Mouse (Mus musculus): ENCODE measurements at regions not wholly inside any gene's neighbourhood (a gene's known extent, or its start where the extent isn't known, plus 50 kb on each side); places are given as distances from the start of the nearest gene placed in this dataset.
A peak's percentile ranks its signal among the peaks of the same experiment; 100 is the strongest.

DNA sequence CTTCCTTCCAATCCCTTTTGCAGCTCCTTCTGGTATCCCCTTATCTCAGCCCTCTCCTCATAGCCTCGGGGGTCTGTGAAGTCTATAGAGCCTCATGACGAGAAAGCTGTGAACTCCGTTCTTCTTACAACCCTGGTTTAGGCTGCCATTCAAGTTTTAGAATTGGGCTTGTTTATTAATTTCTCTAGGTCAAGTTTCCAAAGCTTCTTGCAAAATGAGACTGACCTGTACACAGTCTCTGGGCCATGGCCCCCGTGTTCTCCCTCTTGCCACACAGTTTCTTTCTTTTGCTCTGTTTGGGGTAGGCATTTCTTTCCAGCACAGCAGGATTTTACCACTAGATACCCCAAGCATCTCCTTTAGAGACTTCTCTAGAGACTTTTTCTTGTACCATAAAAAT is 322.0 kb upstream of the Zeb2 start:
- Histone ChIP-seq H3K4me2 (ENCODE audit: low read length) (no peak overlapping the region), H3K4me1 (ENCODE audit: control insufficient read depth, insufficient read depth, low read length) (0 out of 2 replicates have a peak, but pooled peaks cover 9% of the 10 kb centered on the region), H3K36me3 (ENCODE audit: control insufficient read depth, insufficient read depth, low read length) (no peaks in the 10 kb centered on the region), H3K4me3 (ENCODE audit: low read depth, low read length) (no peak overlapping the region), H3K27me3 (ENCODE audit: control insufficient read depth, insufficient read depth, low read depth, low read length) (no peaks in the 10 kb centered on the region), H3K9ac (ENCODE audit: low read depth, low read length) (no peak overlapping the region), H3K27ac (ENCODE audit: low read length) (no peak overlapping the region), H3K9me3 (replicated peaks; ENCODE audit: control insufficient read depth, low read length, poor library complexity, severe bottlenecking) (no peaks in the 10 kb centered on the region)
- 75% methylated on average over 4 of the region's 4 CpGs for WGBS
- ATAC-seq, result no peak

- Histone ChIP-seq H3K9ac (ENCODE audit: low read depth, low read length) (no peak overlapping the region), H3K27ac (ENCODE audit: low read length) (no peak overlapping the region), H3K4me2 (ENCODE audit: low read length) (no peak overlapping the region), H3K4me3 (ENCODE audit: low read depth, low read length) (no peak overlapping the region), H3K9me3 (replicated peaks; ENCODE audit: control insufficient read depth, low read length, poor library complexity, severe bottlenecking) (no peaks in the 10 kb centered on the region), H3K36me3 (ENCODE audit: control insufficient read depth, insufficient read depth, low read length) (no peaks in the 10 kb centered on the region), H3K4me1 (ENCODE audit: control insufficient read depth, insufficient read depth, low read length) (0 out of 2 replicates have a peak, but pooled peaks cover 9% of the 10 kb centered on the region), H3K27me3 (ENCODE audit: control insufficient read depth, insufficient read depth, low read depth, low read length) (no peaks in the 10 kb centered on the region)
- no peak for ATAC-seq
- whole genome bisulfite sequencing, result 87% methylated on average over 9 of the region's 9 CpGs
Measured at GRCm38 (mm10) chr2:45438739-45439138, 321.5 kb upstream of the Zeb2 start.

GRCm38 (mm10) chr2:45435261-45435980 is 318.2 kb upstream of the Zeb2 start:
- ATAC-seq, result peak; percentile 85
- 41% methylated on average over 6 of the region's 6 CpGs for WGBS
- no peak overlapping the region for H3K4me3 ChIP-seq (ENCODE audit: low read depth, low read length)

DNA sequence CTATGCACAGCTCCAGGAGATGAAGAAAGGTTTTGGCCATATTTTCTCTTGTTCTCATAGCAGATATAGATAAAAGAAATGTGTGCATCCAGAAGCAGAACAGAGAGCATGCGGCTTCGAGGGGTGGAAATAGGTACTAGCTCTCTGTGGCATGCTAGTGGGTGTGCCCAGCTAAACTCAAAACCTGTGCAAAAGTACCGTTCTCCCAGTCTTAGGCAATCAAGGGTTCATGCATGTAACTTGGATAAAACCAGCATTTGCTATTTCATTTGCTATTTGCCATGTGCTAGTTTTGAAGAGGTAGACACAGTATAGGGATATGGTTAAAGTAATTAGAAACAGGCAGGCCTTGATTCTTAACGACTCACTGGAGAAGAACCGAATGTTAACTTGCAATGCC is 317.6 kb upstream of the Zeb2 start:
- Histone ChIP-seq H3K36me3 (ENCODE audit: control insufficient read depth, insufficient read depth, low read length) (no peaks in the 10 kb centered on the region), H3K4me2 (ENCODE audit: low read length) (no peak overlapping the region), H3K9me3 (replicated peaks; ENCODE audit: control insufficient read depth, low read length, poor library complexity, severe bottlenecking) (no peaks in the 10 kb centered on the region), H3K27me3 (ENCODE audit: control insufficient read depth, insufficient read depth, low read depth, low read length) (no peaks in the 10 kb centered on the region), H3K27ac (ENCODE audit: low read length) (no peak overlapping the region), H3K9ac (ENCODE audit: low read depth, low read length) (no peak overlapping the region), H3K4me3 (ENCODE audit: low read depth, low read length) (no peak overlapping the region), H3K4me1 (ENCODE audit: control insufficient read depth, insufficient read depth, low read length) (0 out of 2 replicates have a peak, but pooled peaks cover 9% of the 10 kb centered on the region)
- ATAC-seq, result no peak
- 85% methylated on average over 5 of the region's 5 CpGs for WGBS

More at GRCm38 (mm10) chr2:45435261-45435980, 318.2 kb upstream of the Zeb2 start:
- H3K27ac ChIP-seq (ENCODE audit: low read length), result no peak overlapping the region
- no peaks in the 10 kb centered on the region for H3K36me3 ChIP-seq (ENCODE audit: control insufficient read depth, insufficient read depth, low read length)
- H3K9me3 ChIP-seq (replicated peaks; ENCODE audit: control insufficient read depth, low read length, poor library complexity, severe bottlenecking), result no peaks in the 10 kb centered on the region
- H3K4me2 ChIP-seq (ENCODE audit: low read length), result no peak overlapping the region
- 0 out of 2 replicates have a peak, but pooled peaks cover 9% of the 10 kb centered on the region for H3K4me1 ChIP-seq (ENCODE audit: control insufficient read depth, insufficient read depth, low read length)
- H3K27me3 ChIP-seq (ENCODE audit: control insufficient read depth, insufficient read depth, low read depth, low read length), result no peaks in the 10 kb centered on the region
- H3K9ac ChIP-seq (ENCODE audit: low read depth, low read length), result no peak overlapping the region

- no peak for ATAC-seq
- H3K27me3 ChIP-seq (ENCODE audit: control insufficient read depth, insufficient read depth, low read depth, low read length), result no peaks in the 10 kb centered on the region
- no peak overlapping the region for H3K27ac ChIP-seq (ENCODE audit: low read length)
- H3K9me3 ChIP-seq (replicated peaks; ENCODE audit: control insufficient read depth, low read length, poor library complexity, severe bottlenecking), result no peaks in the 10 kb centered on the region
- H3K4me3 ChIP-seq (ENCODE audit: low read depth, low read length), result no peak overlapping the region
- H3K36me3 ChIP-seq (ENCODE audit: control insufficient read depth, insufficient read depth, low read length), result no peaks in the 10 kb centered on the region
- H3K9ac ChIP-seq (ENCODE audit: low read depth, low read length), result no peak overlapping the region
- H3K4me2 ChIP-seq (ENCODE audit: low read length), result no peak overlapping the region
- 0 out of 2 replicates have a peak, but pooled peaks cover 9% of the 10 kb centered on the region for H3K4me1 ChIP-seq (ENCODE audit: control insufficient read depth, insufficient read depth, low read length)
- WGBS, result 92% methylated on average over 1 of the region's 1 CpGs
Measured at GRCm38 (mm10) chr2:45434169-45434568, 317.0 kb upstream of the Zeb2 start.

DNA sequence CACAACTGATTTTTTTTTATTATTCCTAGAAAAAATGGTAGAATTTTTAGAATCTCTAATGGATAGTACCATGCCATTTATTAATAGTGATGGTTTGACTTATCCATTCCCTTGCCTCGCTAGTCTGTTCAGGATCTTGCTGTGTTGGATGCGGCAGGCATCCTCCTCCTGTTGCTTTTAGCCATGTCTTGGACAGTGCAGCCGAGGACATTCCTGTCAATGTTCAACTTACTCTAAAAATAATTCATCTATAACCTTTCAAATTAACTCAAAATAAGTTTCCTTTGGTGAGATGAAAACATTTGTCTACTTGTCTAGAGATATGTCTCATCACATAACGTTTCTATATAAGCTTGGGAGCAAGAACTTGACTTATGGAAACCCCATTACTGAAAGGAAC is 314.2 kb upstream of the Zeb2 start:
- H3K36me3 ChIP-seq (ENCODE audit: control insufficient read depth, insufficient read depth, low read length), result no peaks in the 10 kb centered on the region
- H3K4me3 ChIP-seq (ENCODE audit: low read depth, low read length), result no peak overlapping the region
- H3K27ac ChIP-seq (ENCODE audit: low read length), result no peak overlapping the region
- ATAC-seq, result no peak
- 0 out of 2 replicates have a peak, but pooled peaks cover 9% of the 10 kb centered on the region for H3K4me1 ChIP-seq (ENCODE audit: control insufficient read depth, insufficient read depth, low read length)
- WGBS, result 94% methylated on average over 4 of the region's 4 CpGs
- no peak overlapping the region for H3K9ac ChIP-seq (ENCODE audit: low read depth, low read length)
- no peak overlapping the region for H3K4me2 ChIP-seq (ENCODE audit: low read length)
- H3K9me3 ChIP-seq (replicated peaks; ENCODE audit: control insufficient read depth, low read length, poor library complexity, severe bottlenecking), result no peaks in the 10 kb centered on the region
- no peaks in the 10 kb centered on the region for H3K27me3 ChIP-seq (ENCODE audit: control insufficient read depth, insufficient read depth, low read depth, low read length)

- 90% methylated on average over 1 of the region's 1 CpGs for WGBS
Measured at GRCm38 (mm10) chr2:45421774-45422173, 304.6 kb upstream of the Zeb2 start.

GRCm38 (mm10) chr2:45408136-45408535 is 290.9 kb upstream of the Zeb2 start:
- no peaks in the 10 kb centered on the region for H3K27me3 ChIP-seq (ENCODE audit: control insufficient read depth, insufficient read depth, low read depth, low read length)
- H3K4me2 ChIP-seq (ENCODE audit: low read length), result no peak overlapping the region
- WGBS, result 94% methylated on average over 8 of the region's 8 CpGs
- no peak for ATAC-seq
- H3K9me3 ChIP-seq (replicated peaks; ENCODE audit: control insufficient read depth, low read length, poor library complexity, severe bottlenecking), result no peaks in the 10 kb centered on the region
- H3K4me3 ChIP-seq (ENCODE audit: low read depth, low read length), result no peak overlapping the region
- no peaks in the 10 kb centered on the region for H3K36me3 ChIP-seq (ENCODE audit: control insufficient read depth, insufficient read depth, low read length)
- no peak overlapping the region for H3K27ac ChIP-seq (ENCODE audit: low read length)
- no peak overlapping the region for H3K9ac ChIP-seq (ENCODE audit: low read depth, low read length)
- peaks cover 3% of the 10 kb centered on the region; the same call in 1 of the 2 replicates for H3K4me1 ChIP-seq (ENCODE audit: control insufficient read depth, insufficient read depth, low read length)

More at GRCm38 (mm10) chr2:45421774-45422173, 304.6 kb upstream of the Zeb2 start:
- ATAC-seq, result no peak
- Histone ChIP-seq H3K9ac (ENCODE audit: low read depth, low read length) (no peak overlapping the region), H3K4me1 (ENCODE audit: control insufficient read depth, insufficient read depth, low read length) (no peaks in the 10 kb centered on the region; the same call in 1 of the 2 replicates), H3K4me2 (ENCODE audit: low read length) (no peak overlapping the region), H3K9me3 (replicated peaks; ENCODE audit: control insufficient read depth, low read length, poor library complexity, severe bottlenecking) (no peaks in the 10 kb centered on the region), H3K36me3 (ENCODE audit: control insufficient read depth, insufficient read depth, low read length) (no peaks in the 10 kb centered on the region), H3K4me3 (ENCODE audit: low read depth, low read length) (no peak overlapping the region), H3K27me3 (ENCODE audit: control insufficient read depth, insufficient read depth, low read depth, low read length) (no peaks in the 10 kb centered on the region), H3K27ac (ENCODE audit: low read length) (no peak overlapping the region)

DNA sequence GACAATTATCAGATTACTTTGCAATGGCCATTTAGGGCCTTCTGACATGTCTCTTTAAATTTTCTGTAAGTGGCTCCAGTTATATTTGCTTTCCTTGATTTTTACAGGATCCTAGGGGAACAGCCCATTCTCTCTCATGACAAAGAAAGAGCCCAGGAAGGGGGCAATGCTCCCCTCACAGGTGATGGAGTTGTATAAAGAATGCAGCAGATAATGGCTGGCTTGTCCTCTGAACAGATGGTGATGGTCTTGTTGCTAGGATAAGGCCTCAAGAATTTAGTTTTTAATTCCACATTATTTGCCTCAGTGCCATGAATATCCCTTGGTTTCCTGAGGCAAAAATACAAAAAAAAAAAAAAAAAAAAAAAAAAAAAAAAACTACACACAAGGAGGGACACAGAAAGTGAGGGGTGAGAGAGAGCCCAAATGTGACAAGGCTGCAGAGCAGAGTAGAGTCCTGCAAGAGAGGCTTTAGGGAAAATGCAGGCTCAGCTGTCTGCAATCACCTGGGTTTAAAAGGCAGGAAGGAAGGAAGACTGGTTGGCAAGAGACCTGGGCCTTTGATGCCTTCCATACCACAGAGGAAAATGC is 272.8 kb upstream of the Zeb2 start:
- Histone ChIP-seq H3K4me2 (ENCODE audit: low read length) (no peak overlapping the region), H3K4me1 (ENCODE audit: control insufficient read depth, insufficient read depth, low read length) (no peaks in the 10 kb centered on the region)
- no peak for ATAC-seq

More for the DNA sequence above, 272.8 kb upstream of the Zeb2 start:
- Histone ChIP-seq H3K27ac (ENCODE audit: low read length) (no peak overlapping the region), H3K36me3 (ENCODE audit: control insufficient read depth, insufficient read depth, low read length) (no peaks in the 10 kb centered on the region), H3K27me3 (ENCODE audit: control insufficient read depth, insufficient read depth, low read depth, low read length) (no peaks in the 10 kb centered on the region), H3K9ac (ENCODE audit: low read depth, low read length) (no peak overlapping the region), H3K4me3 (ENCODE audit: low read depth, low read length) (no peak overlapping the region), H3K9me3 (replicated peaks; ENCODE audit: control insufficient read depth, low read length, poor library complexity, severe bottlenecking) (no peaks in the 10 kb centered on the region)

Data from midbrain, embryonic 16.5 days (tissue).